Mouse (Mus musculus) granulocyte monocyte progenitor cell, adult 5-6 weeks (primary cell): ENCODE results near the gene Flrt1. TPM values are rescaled to one million over a fixed set of nuclear protein-coding genes. Genes with fewer than 3 reads are reported as not detected.

Experiments
- ATAC-seq: replicated peaks from 2 replicates; pipeline ENCODE4 v1.8.0; 2016; ENCODE audit warnings: mild to moderate bottlenecking, moderate TSS enrichment, inconsistent platforms; ENCODE audit not compliant: poor library complexity, severe bottlenecking
- total RNA-seq, 2 experiments: library from RNA; stranded (forward) in 1 of 2; stranded (reverse) in 1 of 2; fragments of 200-712, 200-1000 nt in 1 of 2; fragments of >200 nt in 1 of 2; fragmentation: Nextera tagmentation in 1 of 2; gene quantifications; 2 replicates each; pipeline ENCODE4 v1.2.3; 2014 to 2017

Gene Flrt1
- total RNA-seq, 2 experiments from 2014 or later = not detected

GRCm38 (mm10) chr19:7133436-7133835 lies 27.9 kb upstream of the Flrt1 start:
- ATAC-seq = no peak

- ATAC-seq = peak; percentile 54
Observed at GRCm38 (mm10) chr19:7130317-7130716, 24.8 kb upstream of the Flrt1 start.

- ATAC-seq = no peak
Observed at GRCm38 (mm10) chr19:7128551-7129475, 23.3 kb upstream of the Flrt1 start.

GRCm38 (mm10) chr19:7126933-7127332 lies 21.4 kb upstream of the Flrt1 start:
- no peak for ATAC-seq

- no peak for ATAC-seq
Observed at GRCm38 (mm10) chr19:7126209-7126608, 20.7 kb upstream of the Flrt1 start.

- ATAC-seq = peak; percentile 43
Observed at GRCm38 (mm10) chr19:7125526-7126156, 20.1 kb upstream of the Flrt1 start.

- no peak for ATAC-seq
Observed at GRCm38 (mm10) chr19:7122698-7123306, 17.3 kb upstream of the Flrt1 start.

GRCm38 (mm10) chr19:7122277-7122676 lies 16.7 kb upstream of the Flrt1 start:
- peak; percentile 24; the same call in 1 of the 2 replicates for ATAC-seq

GRCm38 (mm10) chr19:7121252-7121651 lies 15.7 kb upstream of the Flrt1 start:
- ATAC-seq = no peak

GRCm38 (mm10) chr19:7117653-7118307 lies 12.3 kb upstream of the Flrt1 start:
- ATAC-seq = peak; percentile 33

- ATAC-seq = no peak
Observed at GRCm38 (mm10) chr19:7117141-7117540, 11.6 kb upstream of the Flrt1 start.

GRCm38 (mm10) chr19:7116038-7116731 lies 10.7 kb upstream of the Flrt1 start:
- peak; percentile 61 for ATAC-seq

GRCm38 (mm10) chr19:7113574-7113973 lies 8.0 kb upstream of the Flrt1 start:
- no peak for ATAC-seq

GRCm38 (mm10) chr19:7112628-7113027 lies 7.1 kb upstream of the Flrt1 start:
- ATAC-seq = no peak

GRCm38 (mm10) chr19:7111710-7112109 lies 6.2 kb upstream of the Flrt1 start:
- ATAC-seq = no peak

- ATAC-seq = no peak
Observed at GRCm38 (mm10) chr19:7111309-7111708, 5.8 kb upstream of the Flrt1 start.

GRCm38 (mm10) chr19:7110875-7111274 lies 5.3 kb upstream of the Flrt1 start:
- no peak for ATAC-seq

- ATAC-seq = no peak
Observed at GRCm38 (mm10) chr19:7110097-7110496, 4.6 kb upstream of the Flrt1 start.

GRCm38 (mm10) chr19:7108114-7108905 lies 2.8 kb upstream of the Flrt1 start:
- peak; percentile 39; the same call in 1 of the 2 replicates for ATAC-seq
